ENCODE assay signal across 8 mouse cellular contexts in genomic region chr13:84347181-84347913, GRCm38 (mm10).
DNase-seq lines count a peak whose midpoint lies in the region; ATAC-seq and TF ChIP-seq lines count a peak whose summit lies in the region.

No protein-coding gene starts in this region.

- intact Hi-C loops in left cerebral cortex, postnatal 14 days (cut with DNase I), result loop anchor here (2.0 to 5.0 kb wide), 6 partner anchors 125 to 685 kb away; partner anchors contain the start of gene Tmem161b

- under 1% methylated on average over 21 of the region's 21 CpGs for WGBS in embryonic facial prominence, embryonic 11.5 days
- WGBS in hindbrain, embryonic 15.5 days, result under 1% methylated on average over 21 of the region's 21 CpGs
- whole genome bisulfite sequencing in neural tube, embryonic 15.5 days, result 1% methylated on average over 21 of the region's 21 CpGs

- no peaks in the 10 kb centered on the region for H3K9me3 ChIP-seq in embryonic facial prominence, embryonic 11.5 days (replicated peaks; ENCODE audit: control insufficient read depth, low read length)
- no peaks in the 10 kb centered on the region for H3K9me3 ChIP-seq in hindbrain, embryonic 15.5 days
- no peaks in the 10 kb centered on the region for H3K9me3 ChIP-seq in neural tube, embryonic 15.5 days (replicated peaks)

- no peak for ATAC-seq in embryonic facial prominence, embryonic 11.5 days (replicated peaks; ENCODE audit: insufficient number of reproducible peaks, low FRiP score, low TSS enrichment, low read depth)
- ATAC-seq in hindbrain, embryonic 15.5 days (ENCODE audit: low FRiP score, low read depth), result peak; percentile 24
- peak; percentile 29 for ATAC-seq in neural tube, embryonic 15.5 days (ENCODE audit: low FRiP score)

- TF ChIP-seq CTCF in C2C12 (IDR thresholded peaks at IDR 0.05; ENCODE audit: control insufficient read depth, insufficient read depth, insufficient read length), result no peak

- H3K4me1 ChIP-seq in embryonic facial prominence, embryonic 11.5 days (ENCODE audit: control insufficient read depth, insufficient read depth, low read length), result no peaks in the 10 kb centered on the region; the same call in none of the 2 replicates
- H3K4me1 ChIP-seq in hindbrain, embryonic 15.5 days (replicated peaks), result peaks cover 51% of the 10 kb centered on the region
- H3K4me1 ChIP-seq in neural tube, embryonic 15.5 days, result peaks cover 53% of the 10 kb centered on the region

- H3K4me2 ChIP-seq in embryonic facial prominence, embryonic 11.5 days (ENCODE audit: low read depth, low read length), result peak overlapping the region; percentile 17; the same call in 1 of the 2 replicates
- peak overlapping the region; percentile 91 for H3K4me2 ChIP-seq in hindbrain, embryonic 15.5 days
- H3K4me2 ChIP-seq in neural tube, embryonic 15.5 days, result peak overlapping the region; percentile 76

- no peak overlapping the region for H3K27ac ChIP-seq in embryonic facial prominence, embryonic 11.5 days (replicated peaks; ENCODE audit: low read depth, low read length)
- peak overlapping the region; percentile 99 for H3K27ac ChIP-seq in hindbrain, embryonic 15.5 days (replicated peaks)
- peak overlapping the region; percentile 98 for H3K27ac ChIP-seq in neural tube, embryonic 15.5 days (replicated peaks)

- H3K36me3 ChIP-seq in C2C12 (ENCODE audit: control insufficient read depth, insufficient read depth), result no peaks in the 10 kb centered on the region
- H3K36me3 ChIP-seq in embryonic facial prominence, embryonic 11.5 days (replicated peaks; ENCODE audit: control insufficient read depth, insufficient read depth, low read depth, low read length), result no peaks in the 10 kb centered on the region
- no peaks in the 10 kb centered on the region for H3K36me3 ChIP-seq in hindbrain, embryonic 15.5 days
- H3K36me3 ChIP-seq in neural tube, embryonic 15.5 days, result no peaks in the 10 kb centered on the region

- peak overlapping the region; percentile 11 for H3K4me3 ChIP-seq in C2C12 (ENCODE audit: insufficient read depth, poor library complexity, severe bottlenecking)
- peak overlapping the region; percentile 12; the same call in 1 of the 2 replicates for H3K4me3 ChIP-seq in embryonic facial prominence, embryonic 11.5 days (ENCODE audit: low read depth, low read length)
- peak overlapping the region; percentile 51 for H3K4me3 ChIP-seq in hindbrain, embryonic 15.5 days
- H3K4me3 ChIP-seq in neural tube, embryonic 15.5 days (replicated peaks), result peak overlapping the region; percentile 50

- no peaks in the 10 kb centered on the region for H3K79me3 ChIP-seq in C2C12 (ENCODE audit: low read depth)

- no peak overlapping the region for H3ac ChIP-seq in C2C12 (ENCODE audit: control insufficient read depth, insufficient read length, low read depth)

- no peak overlapping the region for H3K9ac ChIP-seq in embryonic facial prominence, embryonic 11.5 days (replicated peaks; ENCODE audit: low read length)
- H3K9ac ChIP-seq in hindbrain, embryonic 15.5 days, result peak overlapping the region; percentile 49
- H3K9ac ChIP-seq in neural tube, embryonic 15.5 days (replicated peaks), result peak overlapping the region; percentile 41

- no peaks in the 10 kb centered on the region for H3K79me2 ChIP-seq in C2C12 (ENCODE audit: control insufficient read depth, insufficient read depth)

- H3K27me3 ChIP-seq in C2C12 (ENCODE audit: control insufficient read depth, insufficient read depth, insufficient read length), result no peaks in the 10 kb centered on the region
- peaks cover 23% of the 10 kb centered on the region for H3K27me3 ChIP-seq in embryonic facial prominence, embryonic 11.5 days (ENCODE audit: control insufficient read depth, insufficient read depth, low read length)
- no peaks in the 10 kb centered on the region for H3K27me3 ChIP-seq in hindbrain, embryonic 15.5 days
- H3K27me3 ChIP-seq in neural tube, embryonic 15.5 days (replicated peaks), result no peaks in the 10 kb centered on the region

- peak; percentile 11 for DNase-seq in ES-CJ7 (ENCODE audit: low read depth, low spot score)
- peak; percentile 12 for DNase-seq in embryonic facial prominence, embryonic 11.5 days (ENCODE audit: low spot score)
- peak; percentile 59 to 78 for DNase-seq in left cerebral cortex, postnatal 14 days (ENCODE audit: low spot score in 2 of 2)
- DNase-seq in T-cell, adult 2 months (ENCODE audit: low spot score), result no peak
- no peak for DNase-seq in spleen, postnatal 10 days (ENCODE audit: low spot score in 2 of 2)

TF ChIP-seq in C2C12, 6 proteins besides CTCF, POLR2A, EP300 and RAD21:
- TF ChIP-seq USF1 (IDR thresholded peaks at IDR 0.05; ENCODE audit: low read depth), result no peak
- TF ChIP-seq FOSL1 (IDR thresholded peaks at IDR 0.05; ENCODE audit: insufficient read depth, low read length, poor library complexity, severe bottlenecking), result no peak
- no peak for TF ChIP-seq MAX (IDR thresholded peaks at IDR 0.05)
- no peak for TF ChIP-seq CEBPB (IDR thresholded peaks at IDR 0.05; ENCODE audit: low read depth)
- TF ChIP-seq MYOD1 (IDR thresholded peaks at IDR 0.05; ENCODE audit: control insufficient read depth, insufficient read length, low read depth), result no peak
- no peak for TF ChIP-seq MYOG (IDR thresholded peaks at IDR 0.05; ENCODE audit: control insufficient read depth, extremely low read depth, insufficient read length)

Comparison
In these comparisons a context has a peak if more than half of its experiments do, and no peak if none do; other contexts are left out.
1. DNase-seq: peak in ES-CJ7 (single experiment), embryonic facial prominence, embryonic 11.5 days (single experiment) and left cerebral cortex, postnatal 14 days (2 of 2); none in T-cell, adult 2 months (single experiment) and spleen, postnatal 10 days (0 of 2).
2. H3K4me2 ChIP-seq: peak in every context shown above with its lines; median percentile 91 in hindbrain, embryonic 15.5 days; 76 in neural tube, embryonic 15.5 days; 17 in embryonic facial prominence, embryonic 11.5 days.
3. Peak in every context shown above with its lines, with median percentiles within 50 percentile points of each other: H3K4me3 ChIP-seq.